Mouse (Mus musculus) forebrain, embryonic 14.5 days (tissue): Measurements from ENCODE around the gene Trp63. TPM values are rescaled to one million over a fixed set of nuclear protein-coding genes. Genes with fewer than 3 reads are reported as not detected.

Experiments used
- ATAC-seq: fragments of 200-750 bp; cut with Nextera tagmentation; 2 replicates; pipeline ENCODE4 v1.8.0; 2017; ENCODE audit warnings: mild to moderate bottlenecking, moderate library complexity
- DNase-seq: peaks from one replicate; pipeline ENCODE4 v3.0.0-alpha.2; 2015; ENCODE audit warnings: low spot score
- H3K27ac ChIP-seq: fragments of 300-500 bp; sonication (generic); 2 replicates; pipeline ENCODE4 v1.5.1; 2014; ENCODE audit warnings: low read depth, mild to moderate bottlenecking, control low read depth, low read length, moderate library complexity
- H3K27me3 ChIP-seq: fragments of 300-500 bp; sonication (generic); replicated peaks from 2 replicates; pipeline ENCODE4 v1.6.1; 2014; ENCODE audit warnings: low read length, control low read depth, mixed read lengths; ENCODE audit not compliant: control insufficient read depth, insufficient read depth
- H3K36me3 ChIP-seq: fragments of 300-500 bp; sonication (generic); 2 replicates; pipeline ENCODE4 v1.6.1; 2014; ENCODE audit warnings: low read length, control low read depth; ENCODE audit not compliant: control insufficient read depth, insufficient read depth
- H3K4me1 ChIP-seq: fragments of 300-500 bp; sonication (generic); 2 replicates; pipeline ENCODE4 v1.6.1; 2014; ENCODE audit warnings: antibody characterized with exemption, low read length, control low read depth; ENCODE audit not compliant: control insufficient read depth, insufficient read depth
- H3K4me2 ChIP-seq: fragments of 300-500 bp; sonication (generic); 2 replicates; pipeline ENCODE4 v1.6.1; 2014; ENCODE audit warnings: mild to moderate bottlenecking, control low read depth, low read length
- H3K4me3 ChIP-seq: fragments of 300-500 bp; sonication (generic); 2 replicates; pipeline ENCODE4 v1.5.1; 2014; ENCODE audit warnings: low read depth, low read length, control low read depth
- H3K9ac ChIP-seq: fragments of 300-500 bp; sonication (generic); 2 replicates; pipeline ENCODE4 v1.6.1; 2014; ENCODE audit warnings: mild to moderate bottlenecking, low read length, control low read depth, moderate library complexity
- H3K9me3 ChIP-seq: fragments of 300-500 bp; sonication (generic); replicated peaks from 2 replicates; pipeline ENCODE4 v1.6.1; 2016; ENCODE audit warnings: low read length, control low read depth, mixed read lengths; ENCODE audit not compliant: control insufficient read depth
- WGBS: fragments of 180-500 bp; shearing (Covaris S2); extraction: QIAGEN DNeasy Blood & Tissue Kit; methylation state at CpG from one replicate; pipeline ENCODE4 v1.1.7; 2014; 5-methylcytosine and 5-hydroxymethylcytosine counted together
- polyA plus RNA-seq: library from polyadenylated mRNA; unstranded; fragments of >200 nt; fragmentation: Nextera tagmentation; extraction: Ambion mirVana; gene quantifications from 2 replicates; pipeline ENCODE4 v1.2.1, GENCODE M21; 2014

Gene Trp63
- polyA plus RNA-seq, 1 experiment from 2014 or later, result 0.04 TPM

- 80% methylated on average over 4 of the region's 4 CpGs for WGBS
- Histone ChIP-seq H3K9me3 (no peaks in the 10 kb centered on the region), H3K4me3 (no peak overlapping the region), H3K4me2 (no peak overlapping the region), H3K27me3 (no peaks in the 10 kb centered on the region), H3K27ac (no peak overlapping the region), H3K9ac (no peak overlapping the region), H3K36me3 (no peaks in the 10 kb centered on the region), H3K4me1 (no peaks in the 10 kb centered on the region; the same call in 1 of the 2 replicates)
- no peak for ATAC-seq
- no peak for DNase-seq
These were observed 114.2 kb downstream of the Trp63 start for GRCm38 (mm10) chr16:25797732-25798294.

- no peak overlapping the region for H3K4me2 ChIP-seq
- H3K4me3 ChIP-seq, result no peak overlapping the region
- H3K27me3 ChIP-seq, result no peaks in the 10 kb centered on the region
- H3K27ac ChIP-seq, result no peak overlapping the region
- no peaks in the 10 kb centered on the region for H3K9me3 ChIP-seq
- H3K36me3 ChIP-seq, result no peaks in the 10 kb centered on the region
- H3K4me1 ChIP-seq, result no peaks in the 10 kb centered on the region
- ATAC-seq (no peak), DNase-seq (no peak)
- H3K9ac ChIP-seq, result no peak overlapping the region
These were observed 116.1 kb downstream of the Trp63 start for GRCm38 (mm10) chr16:25799618-25800017.

DNA sequence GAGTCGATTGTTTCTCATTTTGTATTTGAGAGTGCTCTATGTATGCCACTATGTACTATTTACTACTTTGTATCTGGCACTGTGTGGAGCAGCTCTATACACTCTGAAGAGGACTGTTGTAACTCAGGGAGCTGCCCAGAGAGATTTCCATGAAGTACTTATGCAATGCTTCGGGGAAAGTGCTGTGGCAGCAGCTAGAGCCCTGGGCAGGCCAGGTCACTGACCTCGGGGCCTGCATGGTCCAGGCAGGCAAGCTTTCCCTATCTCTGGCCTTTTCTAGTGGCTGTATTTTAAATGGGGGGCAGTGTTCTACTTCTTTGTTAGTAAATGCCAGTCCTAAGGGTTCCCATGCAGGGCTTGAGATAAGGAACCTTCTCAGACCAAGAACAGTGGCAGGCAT lies 121.4 kb downstream of the Trp63 start:
- Histone ChIP-seq H3K4me2 (no peak overlapping the region), H3K9ac (no peak overlapping the region), H3K36me3 (no peaks in the 10 kb centered on the region), H3K4me1 (no peaks in the 10 kb centered on the region), H3K9me3 (no peaks in the 10 kb centered on the region), H3K27me3 (no peaks in the 10 kb centered on the region), H3K27ac (no peak overlapping the region), H3K4me3 (no peak overlapping the region)
- ATAC-seq, result no peak
- DNase-seq, result no peak
- 80% methylated on average over 3 of the region's 3 CpGs for WGBS

GRCm38 (mm10) chr16:25807116-25807515 lies 123.6 kb downstream of the Trp63 start:
- Histone ChIP-seq H3K4me1 (no peaks in the 10 kb centered on the region), H3K9ac (no peak overlapping the region), H3K4me3 (no peak overlapping the region), H3K9me3 (no peaks in the 10 kb centered on the region), H3K36me3 (no peaks in the 10 kb centered on the region), H3K4me2 (no peak overlapping the region), H3K27ac (no peak overlapping the region), H3K27me3 (no peaks in the 10 kb centered on the region)
- DNase-seq (no peak), ATAC-seq (no peak)

GRCm38 (mm10) chr16:25817753-25818624 lies 134.4 kb downstream of the Trp63 start:
- Histone ChIP-seq H3K36me3 (no peaks in the 10 kb centered on the region), H3K4me3 (no peak overlapping the region), H3K27ac (no peak overlapping the region), H3K9ac (no peak overlapping the region), H3K4me2 (no peak overlapping the region), H3K27me3 (no peaks in the 10 kb centered on the region), H3K9me3 (no peaks in the 10 kb centered on the region), H3K4me1 (peaks cover 6% of the 10 kb centered on the region; the same call in 1 of the 2 replicates)
- no peak for DNase-seq
- 13% methylated on average over 10 of the region's 10 CpGs for WGBS
- ATAC-seq, result no peak

DNA sequence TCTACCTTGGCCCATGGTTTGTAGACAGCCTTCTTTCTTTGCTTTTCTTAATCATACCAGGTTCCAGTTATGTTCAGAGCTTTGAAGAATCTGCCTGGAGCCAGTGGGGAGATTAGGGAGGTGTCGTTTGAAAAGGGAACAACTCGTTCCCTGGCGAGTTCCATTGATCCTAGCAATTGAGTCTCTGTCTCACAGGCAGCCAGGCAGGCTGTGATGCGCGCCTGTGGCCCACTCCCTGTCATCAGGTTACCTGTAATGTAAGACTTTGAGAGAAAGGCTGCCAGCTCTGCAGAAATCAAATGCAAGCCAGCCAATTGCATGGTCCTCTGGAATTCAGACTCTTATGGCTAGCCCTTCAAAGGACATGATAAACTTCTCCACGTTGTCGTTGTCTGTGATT lies 142.5 kb downstream of the Trp63 start:
- Histone ChIP-seq H3K9ac (no peak overlapping the region), H3K9me3 (no peaks in the 10 kb centered on the region), H3K27me3 (no peaks in the 10 kb centered on the region), H3K4me2 (no peak overlapping the region), H3K4me3 (no peak overlapping the region), H3K27ac (no peak overlapping the region), H3K36me3 (no peaks in the 10 kb centered on the region), H3K4me1 (no peaks in the 10 kb centered on the region)
- WGBS, result 58% methylated on average over 7 of the region's 7 CpGs
- ATAC-seq (no peak), DNase-seq (no peak)

DNA sequence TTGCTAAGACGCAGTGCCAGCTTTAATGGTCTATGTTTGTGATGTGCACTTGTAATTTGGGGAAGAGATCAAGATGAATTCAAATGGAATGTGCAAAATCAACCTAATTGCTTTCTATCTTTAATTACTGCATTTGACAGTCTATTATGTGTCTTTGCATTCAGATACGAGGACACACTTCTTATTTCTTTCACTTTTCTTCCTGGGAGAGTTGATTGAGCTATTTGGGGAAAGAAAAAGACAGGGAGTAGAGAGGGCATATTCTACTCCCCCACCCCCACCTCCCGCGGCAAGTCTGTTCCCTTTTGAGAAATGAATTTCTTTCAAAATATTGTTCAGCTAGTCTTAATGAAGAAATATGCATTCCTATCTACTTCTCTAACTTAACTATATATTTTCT lies 149.0 kb downstream of the Trp63 start:
- Histone ChIP-seq H3K27ac (no peak overlapping the region), H3K4me2 (no peak overlapping the region), H3K4me1 (no peaks in the 10 kb centered on the region), H3K36me3 (no peaks in the 10 kb centered on the region), H3K9ac (no peak overlapping the region), H3K27me3 (no peaks in the 10 kb centered on the region), H3K4me3 (no peak overlapping the region), H3K9me3 (no peaks in the 10 kb centered on the region)
- no peak for ATAC-seq
- WGBS, result 59% methylated on average over 4 of the region's 4 CpGs
- no peak for DNase-seq

- Histone ChIP-seq H3K4me2 (no peak overlapping the region), H3K4me1 (no peaks in the 10 kb centered on the region), H3K27ac (no peak overlapping the region), H3K9ac (no peak overlapping the region), H3K9me3 (no peaks in the 10 kb centered on the region), H3K4me3 (no peak overlapping the region), H3K36me3 (no peaks in the 10 kb centered on the region), H3K27me3 (no peaks in the 10 kb centered on the region)
- DNase-seq, result no peak
- ATAC-seq, result no peak
- WGBS, result 89% methylated on average over 3 of the region's 3 CpGs
These were observed 151.7 kb downstream of the Trp63 start for GRCm38 (mm10) chr16:25835301-25835700.

GRCm38 (mm10) chr16:25835723-25836122 lies 152.2 kb downstream of the Trp63 start:
- H3K4me3 ChIP-seq, result no peak overlapping the region
- ATAC-seq (no peak), DNase-seq (no peak)
- H3K27me3 ChIP-seq, result no peaks in the 10 kb centered on the region
- WGBS, result 91% methylated on average over 5 of the region's 5 CpGs
- no peak overlapping the region for H3K9ac ChIP-seq
- H3K4me1 ChIP-seq, result no peaks in the 10 kb centered on the region
- H3K27ac ChIP-seq, result no peak overlapping the region
- H3K36me3 ChIP-seq, result no peaks in the 10 kb centered on the region
- no peaks in the 10 kb centered on the region for H3K9me3 ChIP-seq
- H3K4me2 ChIP-seq, result no peak overlapping the region
